Comparison of ENCODE assay signal across 12 mouse cellular contexts in genomic region chr14:121267801-121268200, GRCm38 (mm10).
"Had no signal": no experiment of that assay in that cellular context is flagged by ENCODE, and none has a peak within 500 bp of the region (broad histone marks: within the 10 kb centered on the region; RNA-seq: fewer than 3 reads in every experiment).

No protein-coding gene starts in this region.

- DNase-seq: retina, postnatal 1 day; right cerebral cortex, adult 18-20 months; right cerebral cortex, postnatal 14 days; right cerebral cortex, postnatal 25 days; right cerebral cortex, postnatal 4 days; spleen, adult 18-20 months; thymus, adult 18-20 months; thymus, adult 2 months; thymus, postnatal 14 days; thymus, postnatal 25 days; thymus, postnatal 36 days; thymus, postnatal 4 days had no signal
